Mouse (Mus musculus) mature B cell (primary cell): ENCODE measurements around the gene Ankrd42.

Source experiments
- in situ Hi-C: fragments of 300-500 bp; cut with MboI; formaldehyde crosslinking; loops from 2 replicates; pipeline ENCODE4 v1.14.3; 2019

Gene Ankrd42

GRCm38 (mm10) chr7:92580491-92581207 lies 56.3 kb downstream of the Ankrd42 start:
- in situ Hi-C loops, result no loop called here

- in situ Hi-C loops, result no loop called here
Measured at GRCm38 (mm10) chr7:92566775-92567174, 70.2 kb downstream of the Ankrd42 start.

GRCm38 (mm10) chr7:92560986-92561876 lies 75.7 kb downstream of the Ankrd42 start, which contains the start of gene Ccdc90b:
TSS of gene Ccdc90b (plus strand) at chr7:92561149.
- in situ Hi-C loops, result no loop called here

- in situ Hi-C loops, result no loop called here
Measured at GRCm38 (mm10) chr7:92558744-92559143, 78.2 kb downstream of the Ankrd42 start.

GRCm38 (mm10) chr7:92550990-92551392 lies 86.0 kb downstream of the Ankrd42 start:
- in situ Hi-C loops, result no loop called here

GRCm38 (mm10) chr7:92550248-92550989 lies 86.5 kb downstream of the Ankrd42 start:
- in situ Hi-C loops, result no loop called here

- in situ Hi-C loops, result no loop called here
Measured at GRCm38 (mm10) chr7:92546763-92547162, 90.2 kb downstream of the Ankrd42 start.

- in situ Hi-C loops, result no loop called here
Measured at GRCm38 (mm10) chr7:92532351-92533036, 104.4 kb downstream of the Ankrd42 start.
